Mouse (Mus musculus): ENCODE measurements around the gene Sept7. TPM values are rescaled to one million over a fixed set of nuclear protein-coding genes. Genes with fewer than 3 reads are reported as not detected.

Sept7 gene
- total and polyA plus RNA-seq, 3 experiments, result 77.9 to 288 (median 170) TPM

Other genes with a start within 250 kb of the Sept7 start
- gene Gm10181, start 163.0 kb upstream of the Sept7 start, total RNA-seq (2012; rRNA removed), result not detected in 2 replicates
- not detected in 2 replicates for gene Gm10181, start 163.0 kb upstream of the Sept7 start, total RNA-seq (2014; rRNA removed)
- not detected in 2 replicates for gene Gm10181, start 163.0 kb upstream of the Sept7 start, polyA plus RNA-seq (2012; ENCODE audit: insufficient read length, low read depth)
- gene Herpud2, start 100.6 kb upstream of the Sept7 start, total RNA-seq (2012; rRNA removed), result 3.9 and 4.2 TPM in 2 replicates
- 8.3 and 9.1 TPM in 2 replicates for gene Herpud2, start 100.6 kb upstream of the Sept7 start, total RNA-seq (2014; rRNA removed)
- 11.9 and 16.2 TPM in 2 replicates for gene Herpud2, start 100.6 kb upstream of the Sept7 start, polyA plus RNA-seq (2012; ENCODE audit: insufficient read length, low read depth)
- gene Eepd1, start 229.1 kb downstream of the Sept7 start, total RNA-seq (2012; rRNA removed), result 2.2 and 2.9 TPM in 2 replicates
- gene Eepd1, start 229.1 kb downstream of the Sept7 start, total RNA-seq (2014; rRNA removed), result 2.3 and 2.5 TPM in 2 replicates
- 1.3 and 1.9 TPM in 2 replicates for gene Eepd1, start 229.1 kb downstream of the Sept7 start, polyA plus RNA-seq (2012; ENCODE audit: insufficient read length, low read depth)